Mouse (Mus musculus) heart, adult 8-10 months (tissue): ENCODE measurements around the gene Kcnc3. TPM values are rescaled to one million over a fixed set of nuclear protein-coding genes. Genes with fewer than 3 reads are reported as not detected.

Experiments
- DNase-seq: peaks from one replicate; pipeline ENCODE4 v3.0.0; 2022; ENCODE audit warnings: low spot score
- total RNA-seq, 4 experiments: library from RNA; stranded (reverse); gene quantifications; 2 replicates each; pipeline ENCODE4 v1.2.4; 2022

Kcnc3 gene
- total RNA-seq, 4 experiments from 2014 or later, result 2.7 to 4.0 (median 2.7) TPM

- DNase-seq, result no peak
These were observed 19.5 kb upstream of the Kcnc3 start for GRCm38 (mm10) chr7:44570989-44571388.

DNA sequence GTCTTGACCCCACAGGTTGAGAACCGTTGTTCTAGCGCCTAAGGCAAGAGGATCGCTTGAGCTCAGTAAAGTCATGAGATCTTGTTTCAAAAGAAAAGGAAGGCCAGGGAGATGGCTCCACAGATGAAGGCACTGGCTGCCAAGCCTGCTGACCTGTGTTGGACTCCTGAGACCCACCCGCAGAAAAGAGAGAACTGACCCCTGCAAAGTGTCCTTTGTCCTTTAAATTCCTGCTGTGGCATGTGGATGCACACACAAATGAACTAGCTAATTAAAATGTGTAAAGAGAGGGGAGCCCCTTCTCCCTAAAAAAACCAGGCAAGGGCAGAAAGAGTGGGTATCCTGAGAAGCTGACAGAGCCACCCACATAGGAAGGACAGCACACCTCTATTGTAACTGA is 18.7 kb upstream of the Kcnc3 start:
- no peak for DNase-seq

DNA sequence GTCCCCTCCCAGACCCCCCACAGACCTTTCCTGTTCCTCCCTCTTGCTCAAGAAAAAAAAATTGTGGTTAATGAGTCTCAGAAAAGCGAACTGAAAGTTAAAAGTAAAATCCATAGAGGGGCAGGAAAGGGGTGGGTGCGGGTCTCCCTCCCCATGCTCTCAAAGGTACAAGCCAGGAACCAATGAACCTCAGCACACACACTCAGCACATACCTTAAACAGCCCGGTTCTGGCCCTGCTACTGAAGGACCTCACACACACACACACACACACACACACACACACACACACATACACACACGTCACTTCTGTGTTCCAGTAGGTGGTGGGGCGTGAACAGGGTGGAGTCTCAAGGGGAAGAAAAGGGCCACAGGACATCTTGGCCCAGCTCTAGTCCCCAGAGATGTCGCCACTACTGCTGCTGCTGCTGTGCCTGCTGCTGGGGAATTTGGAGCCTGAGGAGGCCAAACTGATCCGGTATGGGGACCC is 18.2 kb upstream of the Kcnc3 start, which contains the start of gene Napsa:
Gene Napsa (plus strand): TSS at position 168 of the 489 bp plus-strand sequence.
- no peak for DNase-seq

- no peak for DNase-seq
These were observed 17.4 kb upstream of the Kcnc3 start for GRCm38 (mm10) chr7:44572956-44573484.

DNA sequence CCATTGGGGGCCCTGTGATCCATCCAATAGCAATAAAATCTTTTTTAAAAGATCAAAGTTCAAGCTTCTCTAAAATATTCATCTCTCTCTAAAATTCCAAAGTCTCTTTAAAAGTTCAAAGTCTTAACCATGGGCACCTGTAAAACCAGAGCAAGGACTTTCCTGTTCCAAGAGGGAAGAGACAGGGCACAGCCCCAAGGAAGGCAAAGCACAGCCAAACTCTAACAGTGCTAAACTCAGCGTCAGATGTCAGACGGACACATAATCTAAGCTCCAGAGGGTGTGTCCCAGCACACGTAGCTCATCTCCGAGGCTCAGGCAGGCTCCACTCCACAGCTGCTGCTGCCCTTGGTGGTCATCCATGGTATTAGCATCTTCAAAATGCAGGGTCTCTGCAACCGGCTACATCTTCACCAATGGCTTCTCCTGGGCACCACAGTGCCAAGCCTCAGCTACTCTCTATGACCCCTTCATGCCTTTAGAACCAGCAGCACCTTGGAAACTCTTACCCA is 14.1 kb upstream of the Kcnc3 start:
- no peak for DNase-seq

- DNase-seq, result no peak
These were observed 8.8 kb upstream of the Kcnc3 start for GRCm38 (mm10) chr7:44581637-44582036.

DNA sequence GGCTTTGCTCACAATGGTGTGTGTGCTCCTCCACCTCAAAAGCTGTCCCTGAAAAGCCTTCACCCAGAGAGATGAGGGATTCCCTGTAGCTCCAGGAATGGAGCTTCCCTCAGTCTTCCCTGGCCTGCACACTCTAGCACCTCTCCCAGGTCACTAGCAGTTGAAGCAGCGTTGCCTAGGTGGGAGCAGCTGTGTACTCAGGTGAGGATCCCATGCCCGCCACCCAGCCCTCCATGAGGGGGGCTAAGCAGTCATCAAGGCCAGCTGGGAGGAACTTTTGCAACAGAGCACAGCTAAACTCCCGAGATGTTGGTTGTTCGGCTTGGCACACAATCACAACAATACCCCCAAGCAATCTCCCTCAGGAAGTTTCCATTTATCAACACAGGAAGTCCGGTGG is 7.8 kb upstream of the Kcnc3 start:
- no peak for DNase-seq

DNA sequence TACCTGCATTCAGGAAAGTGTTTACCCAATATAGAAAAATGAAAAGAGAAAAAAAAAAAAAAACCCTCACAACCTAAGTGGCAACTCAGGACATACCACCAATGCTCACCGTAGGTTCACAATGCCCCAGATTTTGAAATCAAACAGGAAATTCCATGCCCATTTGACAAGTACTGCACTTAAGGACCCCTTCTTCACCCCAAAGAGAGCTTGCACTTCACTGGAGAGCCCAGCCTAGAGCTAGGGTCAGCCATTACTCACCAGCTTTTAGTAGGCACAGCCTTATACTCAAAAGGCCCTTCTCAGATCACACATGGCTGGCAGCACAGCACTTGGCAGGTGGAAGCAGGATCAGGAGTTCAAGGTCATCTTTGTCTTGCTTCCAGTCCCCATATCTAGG is 7.3 kb upstream of the Kcnc3 start:
- no peak for DNase-seq

DNA sequence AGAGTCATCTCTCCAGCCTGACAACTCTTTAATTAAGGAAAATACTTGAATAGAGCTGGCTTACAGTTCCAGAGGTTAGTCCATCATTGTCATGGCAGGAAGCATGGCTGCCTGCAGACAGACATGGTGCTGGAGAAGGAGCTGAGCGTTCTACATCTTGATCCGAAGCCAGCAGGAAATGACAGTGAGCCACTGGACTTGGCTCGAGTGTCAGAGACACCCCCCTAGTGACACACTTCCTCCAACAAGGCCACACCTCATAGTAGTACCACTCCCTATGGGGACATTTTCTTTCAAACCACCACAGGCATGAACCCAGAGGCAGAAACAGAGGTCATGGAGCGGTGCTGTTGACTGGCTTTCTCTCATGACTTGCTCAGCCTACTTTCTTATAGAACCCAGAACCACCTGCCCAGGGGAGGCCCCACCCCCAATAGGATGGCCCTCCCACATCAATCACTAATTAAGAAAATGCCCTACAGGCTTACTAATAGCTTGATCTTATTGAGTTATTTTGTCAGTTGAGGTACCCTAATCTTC is 6.1 kb upstream of the Kcnc3 start:
- DNase-seq, result no peak

DNA sequence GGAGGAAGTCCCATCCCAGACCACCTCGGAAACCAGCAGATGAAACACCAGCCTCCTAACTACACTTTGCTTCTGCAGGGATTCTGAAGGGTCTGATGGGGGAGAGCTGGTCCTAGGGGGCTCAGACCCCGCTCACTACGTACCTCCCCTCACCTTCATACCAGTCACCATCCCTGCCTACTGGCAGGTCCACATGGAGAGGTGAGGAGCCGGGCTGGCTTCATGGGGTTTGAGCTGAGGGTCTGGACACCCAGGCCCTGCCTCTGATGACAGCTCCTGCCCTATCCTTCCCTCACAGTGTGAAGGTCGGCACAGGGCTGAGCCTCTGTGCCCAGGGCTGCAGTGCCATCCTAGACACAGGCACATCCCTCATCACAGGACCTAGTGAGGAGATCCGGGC is 5.5 kb upstream of the Kcnc3 start:
- no peak for DNase-seq

GRCm38 (mm10) chr7:44585606-44586005 is 4.9 kb upstream of the Kcnc3 start:
- DNase-seq, result no peak

DNA sequence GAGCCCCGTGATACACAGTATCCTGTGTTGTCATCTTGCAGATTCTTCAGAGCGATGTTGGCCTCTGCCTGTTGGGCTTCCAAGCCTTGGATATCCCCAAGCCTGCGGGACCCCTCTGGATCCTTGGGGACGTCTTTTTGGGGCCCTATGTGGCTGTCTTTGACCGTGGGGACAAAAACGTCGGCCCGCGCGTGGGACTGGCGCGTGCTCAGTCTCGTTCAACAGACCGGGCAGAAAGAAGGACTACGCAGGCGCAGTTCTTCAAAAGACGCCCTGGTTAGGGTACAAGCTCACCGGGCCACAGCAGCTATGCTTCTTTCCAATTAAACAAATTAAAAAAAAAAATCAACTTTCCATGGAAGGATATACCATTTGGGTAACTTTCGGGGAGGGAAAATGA is 3.9 kb upstream of the Kcnc3 start:
- no peak for DNase-seq

GRCm38 (mm10) chr7:44586930-44587329 is 3.5 kb upstream of the Kcnc3 start:
- DNase-seq, result no peak

GRCm38 (mm10) chr7:44587676-44588075 is 2.8 kb upstream of the Kcnc3 start:
- no peak for DNase-seq

- DNase-seq, result no peak
These were observed 2.1 kb upstream of the Kcnc3 start for GRCm38 (mm10) chr7:44588338-44588737.

DNA sequence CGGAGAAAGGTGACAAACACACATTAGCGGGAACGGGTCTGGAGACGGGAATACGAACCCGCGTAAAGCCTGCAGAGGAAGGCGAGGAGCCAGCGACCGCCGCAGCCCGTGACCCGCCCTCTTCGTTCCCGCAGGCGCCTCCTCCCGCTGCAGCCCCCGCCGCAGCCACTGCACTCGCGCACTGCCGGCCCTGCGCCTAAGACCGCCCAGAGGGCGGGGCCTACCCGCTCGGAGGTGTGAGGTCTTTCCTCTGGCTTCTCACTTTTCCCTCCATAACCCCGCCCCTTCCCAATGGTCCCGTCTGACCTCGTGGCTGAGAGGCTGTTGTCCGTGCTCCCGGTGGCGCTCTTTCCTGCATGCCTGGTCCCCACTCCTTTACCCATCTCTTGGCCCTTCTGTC is 1.3 kb upstream of the Kcnc3 start:
- peak; percentile 31 for DNase-seq

GRCm38 (mm10) chr7:44589946-44590345 is 518 bp upstream of the Kcnc3 start:
- DNase-seq, result no peak

GRCm38 (mm10) chr7:44591348-44592116 is 1.1 kb downstream of the Kcnc3 start:
- no peak for DNase-seq

DNA sequence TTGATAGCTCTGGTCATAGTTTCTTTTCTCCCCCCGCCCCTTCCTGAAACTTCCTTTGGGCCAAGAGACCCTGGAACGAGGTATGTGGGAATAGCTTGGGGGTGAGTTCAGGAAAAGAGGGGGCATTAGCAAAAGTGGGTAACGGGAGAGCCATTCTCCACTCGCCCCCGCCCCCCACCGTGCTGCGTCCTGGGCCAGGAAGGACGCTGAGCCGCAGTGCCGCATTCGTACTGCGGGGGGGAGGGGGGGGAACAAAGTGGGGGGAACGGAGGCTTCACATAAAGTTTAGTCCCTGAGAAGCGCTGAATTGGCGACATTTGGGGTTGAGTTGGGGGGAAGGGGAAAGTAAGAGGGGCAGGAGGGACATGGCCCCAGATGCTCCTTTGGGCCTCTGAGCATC is 2.6 kb downstream of the Kcnc3 start:
- DNase-seq, result no peak

DNA sequence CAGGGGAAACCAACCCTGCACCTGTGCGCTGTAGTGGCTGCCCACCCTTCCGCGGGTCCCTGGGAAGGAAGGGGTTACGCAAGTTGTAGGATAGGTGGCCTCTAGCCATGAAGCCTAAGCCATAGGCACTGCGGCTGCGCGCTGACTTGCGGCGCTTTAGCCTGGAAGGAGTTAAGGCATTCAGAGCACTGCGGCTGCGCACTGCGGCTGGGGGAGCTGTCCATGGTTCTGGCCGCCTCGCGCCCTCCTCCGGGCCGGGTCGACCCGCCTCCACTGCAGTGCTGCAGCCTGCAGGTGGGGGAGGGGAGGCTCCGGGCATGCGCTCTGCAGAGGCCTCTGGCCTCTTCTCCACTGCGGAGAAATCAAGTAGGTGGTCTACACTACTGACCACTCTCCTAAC is 3.3 kb downstream of the Kcnc3 start:
- peak; percentile 45 for DNase-seq

DNA sequence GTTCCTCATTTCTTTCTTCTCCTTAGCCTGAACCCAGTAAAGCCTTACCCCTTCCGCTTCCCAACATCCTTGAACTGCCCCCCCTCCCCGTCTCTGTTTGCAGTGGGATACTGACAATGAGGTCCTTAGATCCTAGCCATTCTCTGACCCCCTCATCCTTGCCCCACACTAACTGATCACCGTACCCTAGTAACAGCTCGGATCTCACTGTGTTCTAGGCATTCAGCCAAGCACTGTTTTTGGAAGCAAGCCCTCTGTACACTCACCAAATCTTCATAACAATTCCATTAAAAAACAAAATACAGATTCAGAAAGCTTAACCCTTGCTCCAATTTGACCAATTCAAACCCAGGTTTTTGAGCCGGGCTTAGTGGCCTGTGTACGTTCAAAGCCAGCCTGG is 3.8 kb downstream of the Kcnc3 start:
- peak; percentile 12 for DNase-seq

DNA sequence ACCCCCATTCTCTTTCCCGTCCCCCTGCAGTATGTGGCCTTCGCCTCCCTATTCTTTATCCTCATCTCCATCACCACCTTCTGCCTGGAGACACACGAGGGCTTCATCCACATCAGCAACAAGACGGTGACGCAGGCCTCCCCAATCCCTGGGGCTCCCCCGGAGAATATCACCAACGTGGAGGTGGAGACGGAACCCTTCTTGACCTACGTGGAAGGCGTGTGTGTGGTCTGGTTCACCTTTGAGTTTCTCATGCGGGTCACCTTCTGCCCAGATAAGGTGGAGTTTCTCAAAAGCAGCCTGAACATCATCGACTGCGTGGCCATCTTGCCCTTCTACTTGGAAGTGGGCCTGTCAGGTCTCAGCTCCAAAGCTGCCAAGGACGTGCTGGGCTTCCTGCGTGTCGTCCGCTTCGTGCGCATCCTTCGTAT is 4.7 kb downstream of the Kcnc3 start:
- no peak for DNase-seq

GRCm38 (mm10) chr7:44596051-44596450 is 5.6 kb downstream of the Kcnc3 start:
- no peak for DNase-seq
